Mouse (Mus musculus): ENCODE data around the gene Rabl6.

- TF ChIP-seq UBTF (IDR thresholded peaks at IDR 0.05; ENCODE audit: low read depth, low read length), result no peak
- no peak for TF ChIP-seq CTCF (conservative IDR thresholded peaks at IDR 0.05 in 1 of 2, IDR thresholded peaks at IDR 0.05 in 1 of 2; ENCODE audit: low read depth in 2 of 2, low read length in 2 of 2)
- TF ChIP-seq POLR2A (IDR thresholded peaks at IDR 0.05; ENCODE audit: low read depth, low read length), result no peak
- no peak for TF ChIP-seq JUND (conservative IDR thresholded peaks at IDR 0.05; ENCODE audit: low read depth, low read length)
- no peak for TF ChIP-seq USF2 (conservative IDR thresholded peaks at IDR 0.05; ENCODE audit: low read depth, low read length)
- no peak for TF ChIP-seq MXI1 (IDR thresholded peaks at IDR 0.05; ENCODE audit: low read depth, low read length)
- TF ChIP-seq ZKSCAN1 (IDR thresholded peaks at IDR 0.05; ENCODE audit: borderline replicate concordance, low read depth, low read length), result no peak
Observed at GRCm38 (mm10) chr2:25583120-25583481, 25.2 kb downstream of the Rabl6 start.

All from CH12.LX (cell line).